Mouse (Mus musculus) brain, embryonic 14.5 days (tissue): ENCODE results near the gene Terb1.

Source experiments
- CTCF ChIP-seq: fragments of 200-500 bp; IDR thresholded peaks from 2 replicates; pipeline ENCODE4 v1.5.1; 2012; ENCODE audit warnings: inconsistent platforms, mild to moderate bottlenecking, moderate library complexity, borderline replicate concordance; ENCODE audit not compliant: insufficient read depth, insufficient read length; ENCODE audit errors: extremely low read depth
- POLR2A ChIP-seq: fragments of 200-500 bp; IDR thresholded peaks from 2 replicates; pipeline ENCODE4 v1.6.1; 2012; ENCODE audit warnings: mild to moderate bottlenecking, inconsistent platforms, borderline replicate concordance; ENCODE audit not compliant: poor library complexity, insufficient read depth, insufficient read length, severe bottlenecking; ENCODE audit errors: extremely low read depth

DNA sequence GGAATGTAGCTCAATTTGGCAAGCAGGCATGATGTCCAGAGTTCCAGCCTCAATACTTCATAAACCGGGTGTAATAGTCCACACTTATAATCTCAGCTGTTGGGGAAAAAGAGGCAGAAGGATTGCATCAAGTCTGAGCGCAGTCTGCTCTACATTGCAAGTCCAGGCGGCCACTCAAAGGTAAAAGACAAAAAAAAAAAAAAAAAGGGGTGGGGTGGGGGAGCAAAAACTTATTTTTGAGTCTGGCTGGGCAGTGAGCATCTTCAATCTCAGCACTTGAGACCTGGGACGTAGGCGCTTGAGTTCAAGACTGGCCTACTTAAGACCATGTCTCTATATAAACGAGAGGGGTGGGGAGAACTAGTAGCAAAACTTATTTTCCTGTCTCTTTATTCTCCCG, 23.8 kb upstream of the Terb1 start:
- TF ChIP-seq CTCF (no peak), POLR2A (no peak)
